Mouse (Mus musculus): ENCODE measurements around the gene Maged2.
"Not testable (repeated sequence)": the region's sequence is repeated elsewhere in the genome, so short reads cannot be mapped to it uniquely, and the experiment has no call there.

Maged2 gene

DNA sequence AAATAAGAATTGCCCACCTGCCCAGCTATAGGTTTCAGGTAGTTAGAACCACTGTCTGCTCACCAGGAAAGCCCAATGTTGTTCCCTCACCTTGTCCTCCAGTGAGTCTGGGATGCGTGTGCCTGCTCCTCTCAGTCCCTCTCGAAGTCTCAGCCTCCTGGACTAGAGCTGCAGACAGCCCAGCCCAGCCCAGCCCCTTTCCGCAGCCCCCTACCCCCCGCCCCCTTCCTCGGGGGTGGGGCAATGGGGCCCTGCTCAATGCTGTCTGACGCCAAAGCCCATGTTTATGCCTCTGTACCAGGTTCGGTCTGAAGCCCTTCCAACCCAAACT lies at the start of gene Maged2:
TSS of gene Maged2 (minus strand) at position 207 of the 331 bp plus-strand sequence.
- peak in 1 of 2 experiments; percentile 1 for DNase-seq

DNA sequence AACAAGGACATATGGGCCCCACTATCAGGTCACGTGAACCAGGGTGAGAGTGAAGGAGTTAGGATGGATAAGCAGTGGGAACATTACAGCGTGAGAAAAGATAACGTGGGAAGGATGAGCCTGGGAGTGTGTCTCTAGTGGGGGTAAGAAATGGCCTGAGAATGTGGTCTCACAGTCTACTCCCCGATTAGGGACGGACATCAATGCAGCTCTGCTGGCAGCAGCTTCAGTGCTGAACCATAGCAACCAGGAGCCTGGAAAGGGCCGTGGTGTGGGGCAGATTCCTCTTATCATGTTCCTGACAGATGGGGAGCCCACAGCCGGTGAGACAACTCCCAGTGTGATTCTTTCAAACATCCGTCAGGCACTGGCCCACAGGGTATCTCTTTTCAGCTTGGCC lies 34.1 kb upstream of the Maged2 start:
- no peak for DNase-seq

DNA sequence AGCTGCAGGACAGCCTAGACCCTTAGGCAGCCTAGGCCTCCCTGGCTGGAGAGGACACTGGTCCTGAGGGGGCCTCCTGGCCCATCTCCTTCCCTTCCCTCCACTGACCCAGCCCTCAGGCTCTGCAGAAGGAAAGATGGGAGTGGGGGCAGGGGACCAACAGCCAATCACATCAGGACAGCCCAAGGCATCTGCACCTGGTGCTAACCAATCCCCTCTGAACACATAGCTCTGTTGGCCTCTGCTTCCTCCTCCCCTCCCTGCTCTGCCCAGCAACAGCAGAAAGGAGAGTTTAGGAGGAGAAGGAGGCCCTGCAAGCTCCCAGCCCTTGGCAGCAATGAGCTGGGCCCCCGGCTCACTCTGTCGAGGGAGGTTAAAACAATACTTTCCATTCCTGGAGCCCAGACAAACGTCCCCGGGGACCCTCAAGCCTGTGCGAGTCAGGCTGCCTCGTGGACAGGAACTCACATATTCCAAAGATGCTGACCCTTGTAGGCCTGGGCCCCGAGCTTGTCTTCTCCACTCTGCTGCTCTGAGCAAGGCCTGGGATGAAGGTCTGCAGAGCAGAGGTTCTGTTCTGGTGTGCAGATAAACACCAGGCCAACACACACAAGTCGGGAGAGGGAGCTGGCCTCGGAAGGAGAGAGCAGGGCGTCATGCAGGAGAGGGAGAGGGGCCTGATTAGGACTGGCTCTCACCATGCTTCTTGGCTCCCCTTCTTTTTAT lies 31.5 kb upstream of the Maged2 start:
- DNase-seq, result not testable (repeated sequence)

DNA sequence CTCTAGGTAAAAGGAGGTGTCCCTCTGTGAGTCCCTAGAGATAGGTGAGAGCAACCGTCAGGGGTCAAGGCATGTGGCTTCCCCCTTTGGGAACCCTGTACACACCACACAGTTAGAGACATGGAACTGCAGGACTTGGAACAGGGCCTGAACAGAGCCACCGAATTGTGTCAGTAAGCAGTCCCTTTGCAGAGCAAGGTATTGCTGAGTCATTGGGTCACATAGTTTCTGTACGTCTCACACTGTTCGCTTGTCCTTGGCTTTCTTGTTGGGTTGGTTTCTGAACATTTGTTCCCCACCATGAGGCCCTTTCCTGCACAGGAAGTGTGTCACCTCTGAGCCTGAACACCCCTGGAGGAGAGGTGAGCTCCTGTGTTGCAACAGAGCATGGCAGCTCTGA lies 29.1 kb upstream of the Maged2 start:
- DNase-seq, result not testable (repeated sequence)

DNA sequence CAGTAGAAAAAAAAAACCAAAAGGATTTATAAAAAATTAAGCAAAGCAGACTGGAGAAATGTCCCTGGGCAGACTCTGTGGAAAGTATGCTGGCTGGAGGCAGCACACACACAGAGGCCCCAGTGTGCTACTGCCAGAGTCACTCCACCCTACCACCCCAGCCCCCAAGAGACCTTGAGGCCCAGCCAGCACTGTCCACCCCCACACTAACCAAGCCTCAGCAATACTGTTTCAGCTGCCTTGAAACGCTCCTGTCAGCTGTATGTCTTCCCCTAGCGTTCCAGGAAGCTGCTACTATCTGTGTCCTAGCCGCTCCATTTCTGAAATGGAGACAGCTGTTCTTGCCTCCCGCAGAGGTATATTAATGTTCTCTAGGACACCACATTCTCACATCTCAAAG lies 16.2 kb upstream of the Maged2 start:
- DNase-seq, result no peak

DNA sequence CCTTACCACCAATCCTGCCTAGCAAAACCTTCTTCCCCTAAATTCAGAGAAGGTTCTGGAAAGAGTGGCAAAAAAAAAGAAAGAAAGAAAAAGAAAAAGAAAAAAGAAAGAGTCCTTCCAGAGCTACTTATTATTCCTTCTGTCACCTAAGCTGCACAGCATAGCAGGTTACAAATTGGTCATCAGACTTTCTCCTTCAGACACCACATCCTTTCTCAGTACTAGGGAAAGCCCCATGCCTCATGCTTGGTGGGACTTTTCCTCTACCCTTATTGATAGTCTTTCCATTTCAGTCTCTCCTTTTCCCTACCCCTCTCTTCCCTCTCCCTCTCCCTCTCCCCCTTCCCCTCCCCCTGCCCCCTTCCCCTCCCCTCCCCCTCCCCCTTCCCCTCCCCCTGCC lies 3.1 kb upstream of the Maged2 start:
- DNase-seq, result no peak

DNA sequence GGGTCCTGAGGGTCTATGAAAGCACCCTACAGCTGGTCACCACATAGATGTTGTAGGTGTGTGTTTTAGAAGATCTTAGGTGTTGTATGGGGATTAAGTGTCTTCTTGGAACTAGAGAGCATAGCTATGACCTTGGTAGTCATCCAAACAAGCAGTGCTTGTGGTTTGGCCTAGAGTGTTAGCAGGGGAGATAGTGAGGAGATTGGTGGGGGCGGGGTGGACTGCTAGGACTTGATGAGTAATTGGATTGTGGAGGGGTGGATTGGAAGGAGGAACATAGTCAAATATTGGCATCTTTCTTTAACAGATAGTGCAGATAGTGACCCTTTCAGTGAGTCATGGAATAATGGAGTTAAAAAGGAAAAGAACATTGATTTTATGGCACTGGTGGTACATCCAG lies 1.5 kb upstream of the Maged2 start:
- DNase-seq, result no peak

DNA sequence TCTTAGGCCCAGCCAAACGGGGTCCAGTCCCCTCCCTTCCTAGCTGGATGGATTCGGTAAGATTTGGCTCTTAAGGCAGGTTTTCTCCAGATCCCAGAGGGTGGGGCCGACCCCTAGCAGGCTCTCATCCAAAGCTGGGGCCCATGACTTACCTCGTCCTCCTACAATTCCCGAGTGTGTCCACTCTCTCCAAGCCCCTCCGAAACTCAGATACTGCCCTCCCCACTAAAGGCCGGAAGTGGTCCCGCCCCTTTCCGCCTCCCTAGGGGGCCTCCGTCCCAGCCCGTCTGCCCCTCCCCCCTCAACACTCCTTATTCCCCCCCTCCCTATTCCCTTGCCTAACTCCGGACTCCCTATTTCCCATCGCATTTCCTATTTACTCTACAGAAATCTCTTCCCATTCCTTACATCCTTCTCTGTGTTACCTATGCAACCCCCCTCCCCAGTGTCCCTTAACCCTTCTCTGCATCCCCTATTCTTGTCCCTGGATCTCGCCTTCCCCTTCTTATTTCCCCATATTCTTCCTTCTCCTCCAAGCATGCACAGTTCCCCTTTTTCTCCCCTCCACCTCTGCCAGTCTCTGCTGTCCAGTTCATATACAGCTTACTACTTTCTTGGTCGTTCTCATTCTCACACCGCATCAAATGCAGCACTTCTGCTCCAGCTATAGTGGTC lies 544 bp downstream of the Maged2 start:
- peak; percentile 6 to 49 for DNase-seq

DNA sequence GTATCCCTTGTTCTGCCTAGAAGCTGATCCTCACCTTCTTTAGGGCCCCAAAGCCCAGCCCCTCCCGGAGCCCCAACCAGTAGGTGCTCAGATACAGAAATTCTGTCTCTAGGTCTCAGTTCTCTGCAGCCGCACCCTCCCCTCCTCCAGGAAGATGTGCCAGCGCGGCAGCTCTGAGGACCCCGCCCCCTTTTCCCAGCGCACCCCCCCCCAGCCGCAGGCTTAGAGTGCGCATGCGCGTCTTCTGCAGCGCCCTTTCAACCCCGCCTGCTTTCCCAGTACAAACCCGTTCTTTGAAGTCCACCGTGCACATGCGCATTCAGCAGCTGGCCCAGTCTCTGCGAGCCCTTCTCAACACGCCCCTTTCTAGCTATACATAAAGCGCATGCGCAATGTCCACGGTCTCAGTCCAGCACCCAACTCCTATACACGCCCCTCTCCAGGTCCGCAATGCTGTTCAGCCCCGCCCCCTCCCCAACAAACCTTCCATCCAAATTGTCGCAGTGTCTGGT lies 1.3 kb downstream of the Maged2 start:
- peak; percentile 88 for DNase-seq

DNA sequence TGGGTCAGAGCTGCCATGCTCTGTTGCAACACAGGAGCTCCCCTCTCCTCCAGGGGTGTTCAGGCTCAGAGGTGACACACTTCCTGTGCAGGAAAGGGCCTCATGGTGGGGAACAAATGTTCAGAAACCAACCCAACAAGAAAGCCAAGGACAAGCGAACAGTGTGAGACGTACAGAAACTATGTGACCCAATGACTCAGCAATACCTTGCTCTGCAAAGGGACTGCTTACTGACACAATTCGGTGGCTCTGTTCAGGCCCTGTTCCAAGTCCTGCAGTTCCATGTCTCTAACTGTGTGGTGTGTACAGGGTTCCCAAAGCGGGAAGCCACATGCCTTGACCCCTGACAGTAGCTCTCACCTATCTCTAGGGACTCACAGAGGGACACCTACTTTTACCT lies 13.2 kb downstream of the Maged2 start:
- not testable (repeated sequence) for DNase-seq

DNA sequence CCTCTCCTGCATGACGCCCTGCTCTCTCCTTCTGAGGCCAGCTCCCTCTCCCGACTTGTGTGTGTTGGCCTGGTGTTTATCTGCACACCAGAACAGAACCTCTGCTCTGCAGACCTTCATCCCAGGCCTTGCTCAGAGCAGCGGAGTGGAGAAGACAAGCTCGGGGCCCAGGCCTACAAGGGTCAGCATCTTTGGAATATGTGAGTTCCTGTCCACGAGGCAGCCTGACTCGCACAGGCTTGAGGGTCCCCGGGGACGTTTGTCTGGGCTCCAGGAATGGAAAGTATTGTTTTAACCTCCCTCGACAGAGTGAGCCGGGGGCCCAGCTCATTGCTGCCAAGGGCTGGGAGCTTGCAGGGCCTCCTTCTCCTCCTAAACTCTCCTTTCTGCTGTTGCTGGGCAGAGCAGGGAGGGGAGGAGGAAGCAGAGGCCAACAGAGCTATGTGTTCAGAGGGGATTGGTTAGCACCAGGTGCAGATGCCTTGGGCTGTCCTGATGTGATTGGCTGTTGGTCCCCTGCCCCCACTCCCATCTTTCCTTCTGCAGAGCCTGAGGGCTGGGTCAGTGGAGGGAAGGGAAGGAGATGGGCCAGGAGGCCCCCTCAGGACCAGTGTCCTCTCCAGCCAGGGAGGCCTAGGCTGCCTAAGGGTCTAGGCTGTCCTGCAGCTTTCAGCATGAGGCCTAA lies 15.5 kb downstream of the Maged2 start:
- DNase-seq, result not testable (repeated sequence)

Measured in kidney, postnatal 36 days (tissue).